Mouse (Mus musculus) kidney, adult 8-10 months (tissue): ENCODE results near the gene Foxn3.

ENCODE experiments used
- DNase-seq, 2 experiments: peaks; one replicate each; pipeline ENCODE4 v3.0.0; 2022

The Foxn3 gene

DNA sequence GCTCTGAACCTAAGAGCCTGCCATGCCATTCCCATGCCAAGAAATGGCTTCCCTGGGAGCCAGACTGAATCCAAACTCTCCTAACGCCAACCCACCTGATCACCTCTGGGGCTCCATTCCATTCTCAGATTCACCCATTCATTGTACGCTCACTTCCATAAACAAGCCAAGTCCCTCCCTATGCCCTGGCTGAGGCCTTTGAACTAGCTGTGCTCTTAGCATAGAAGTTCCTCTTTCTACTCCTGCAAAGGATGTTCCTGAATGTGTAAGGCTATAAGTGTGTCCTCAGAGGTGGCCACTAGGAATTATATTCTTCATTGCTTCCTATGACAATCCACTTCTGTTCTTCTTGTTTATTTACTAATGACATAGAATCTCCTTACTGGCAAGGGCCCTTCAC, 40.5 kb downstream of the Foxn3 start:
- no peak for DNase-seq

GRCm38 (mm10) chr12:99519862-99520261, 43.5 kb downstream of the Foxn3 start:
- no peak for DNase-seq

- DNase-seq = no peak
Measured at GRCm38 (mm10) chr12:99519191-99519614, 44.2 kb downstream of the Foxn3 start.

DNA sequence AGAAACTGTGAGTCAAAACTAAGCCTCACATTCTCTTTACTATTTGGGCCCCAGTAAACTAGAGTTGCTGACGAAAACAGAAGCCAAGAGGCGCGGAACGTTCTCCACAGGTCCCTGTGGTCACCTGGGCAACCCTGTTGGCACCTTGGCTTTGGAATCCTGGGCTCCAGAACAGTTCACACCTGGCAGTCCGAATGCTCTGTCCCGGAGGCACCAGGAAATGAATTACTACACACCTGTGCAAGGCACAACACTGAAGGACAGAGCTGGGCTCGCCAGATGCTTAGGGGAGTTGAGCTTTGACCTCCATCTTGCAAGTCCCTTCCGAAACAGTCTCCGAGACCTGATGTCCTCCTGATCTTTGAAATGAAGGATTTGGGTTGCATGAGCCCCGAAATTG, 44.7 kb downstream of the Foxn3 start:
- DNase-seq = no peak

- DNase-seq = no peak
Measured at GRCm38 (mm10) chr12:99518126-99518525, 45.3 kb downstream of the Foxn3 start.

GRCm38 (mm10) chr12:99517296-99517695, 46.1 kb downstream of the Foxn3 start:
- DNase-seq = no peak

- DNase-seq = no peak
Measured at GRCm38 (mm10) chr12:99515481-99515880, 47.9 kb downstream of the Foxn3 start.

DNA sequence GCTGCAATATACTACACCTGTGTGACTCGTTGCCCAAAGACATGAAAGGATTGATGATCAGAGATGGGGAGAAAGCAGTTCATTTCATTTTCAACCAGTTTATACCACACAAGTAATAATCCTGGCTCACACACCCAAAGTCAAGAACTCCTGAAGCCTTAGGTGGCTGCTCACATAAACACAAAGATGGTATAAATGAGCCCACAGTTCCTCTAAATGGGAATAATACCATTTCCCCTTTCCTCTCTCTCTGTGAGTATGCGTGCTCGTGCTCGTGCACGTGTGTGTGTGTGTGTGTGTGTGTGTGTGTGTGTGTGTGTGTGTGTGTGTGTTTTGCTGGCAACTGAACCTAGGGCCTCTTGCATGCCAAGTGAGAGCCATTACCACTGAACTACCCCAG, 51.7 kb downstream of the Foxn3 start:
- DNase-seq = no peak

GRCm38 (mm10) chr12:99510759-99511158, 52.6 kb downstream of the Foxn3 start:
- no peak for DNase-seq

DNA sequence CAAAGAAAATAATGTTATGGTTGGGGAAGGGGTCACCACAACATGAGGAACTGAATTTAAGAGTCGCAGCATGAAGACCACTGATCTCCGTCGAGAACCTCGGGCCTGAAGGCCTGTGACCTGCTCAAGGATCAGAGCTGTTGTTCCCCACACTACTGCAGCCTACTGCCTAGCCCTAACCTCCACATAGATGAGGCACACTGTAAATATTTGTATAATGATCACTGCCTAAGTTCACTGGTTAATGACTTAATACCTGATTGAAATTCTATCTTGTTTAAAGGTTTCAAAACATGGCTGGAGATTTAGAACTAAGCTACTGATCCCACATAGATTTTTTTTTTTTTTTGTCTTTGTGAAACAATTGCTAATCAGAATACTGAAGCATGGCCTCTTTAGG, 61.2 kb downstream of the Foxn3 start:
- DNase-seq = no peak

DNA sequence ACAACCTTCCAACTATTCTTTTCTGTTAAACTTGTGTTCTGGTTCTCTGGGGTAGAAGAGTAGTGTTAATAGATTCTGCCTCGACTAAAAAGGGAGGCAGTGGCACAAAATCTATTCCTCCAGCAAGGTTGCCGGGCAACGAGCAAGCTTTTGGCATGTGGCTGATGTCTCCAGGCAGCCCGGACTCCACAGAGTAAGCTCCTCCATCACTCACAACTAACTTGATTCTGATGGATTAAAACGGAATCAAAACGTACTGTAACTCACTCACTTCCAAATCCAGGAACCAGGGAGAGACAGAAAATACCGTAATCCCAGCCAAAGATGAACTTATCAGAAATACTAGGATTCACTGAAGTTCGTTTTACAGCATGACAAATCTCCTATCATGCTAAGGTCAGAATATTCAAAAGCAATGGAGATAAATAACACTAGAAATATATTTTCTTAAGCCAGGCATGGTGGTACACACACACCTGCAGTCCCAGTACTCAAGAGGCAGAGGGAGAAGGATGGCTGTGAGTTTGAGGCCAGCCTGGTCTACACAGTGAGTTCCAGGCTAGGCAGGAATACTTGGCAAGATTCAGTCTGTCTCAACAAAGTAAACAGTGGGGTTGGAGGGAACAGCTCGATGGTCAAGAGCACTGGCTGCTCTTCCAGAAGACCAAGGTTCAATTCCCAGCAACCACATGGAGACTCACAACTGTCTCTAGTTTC, 64.2 kb downstream of the Foxn3 start:
- DNase-seq = no peak

DNA sequence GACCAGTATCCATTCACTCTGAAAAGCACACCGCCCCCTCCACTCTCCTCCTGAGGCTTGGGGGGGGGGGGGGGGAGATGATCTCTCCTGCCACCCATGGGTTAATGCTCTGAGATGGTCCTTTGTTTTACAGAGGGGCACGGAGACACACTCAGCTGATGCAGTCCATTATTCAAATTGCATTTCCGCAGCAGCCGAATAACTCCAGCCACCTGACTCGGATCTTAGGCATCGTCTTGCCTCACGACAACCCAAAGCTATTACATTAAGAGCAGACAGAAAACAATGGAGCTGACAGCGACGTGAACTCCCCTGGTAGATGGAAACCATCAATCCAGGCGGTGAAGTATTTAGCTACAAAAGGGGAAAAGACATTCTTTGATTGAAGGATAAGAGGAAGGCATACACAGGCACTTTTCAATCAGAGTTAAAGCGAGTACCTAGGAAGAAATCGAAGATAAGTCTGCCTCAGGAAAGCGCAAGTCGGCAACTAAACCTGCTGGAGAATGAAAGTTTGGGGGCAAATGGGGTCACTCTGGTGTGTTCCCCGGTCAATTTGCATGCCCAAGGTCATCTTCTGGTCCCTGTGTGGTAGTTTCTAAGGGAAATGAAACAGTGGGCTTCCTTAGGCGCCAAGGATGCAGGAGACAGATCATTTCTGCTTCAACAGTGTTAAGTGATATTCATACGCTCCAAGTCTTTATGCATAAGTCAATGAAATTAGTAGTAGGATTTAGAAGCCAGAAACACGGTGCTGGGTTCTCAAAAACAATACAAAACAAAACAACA, 65.0 kb downstream of the Foxn3 start:
- no peak for DNase-seq

DNA sequence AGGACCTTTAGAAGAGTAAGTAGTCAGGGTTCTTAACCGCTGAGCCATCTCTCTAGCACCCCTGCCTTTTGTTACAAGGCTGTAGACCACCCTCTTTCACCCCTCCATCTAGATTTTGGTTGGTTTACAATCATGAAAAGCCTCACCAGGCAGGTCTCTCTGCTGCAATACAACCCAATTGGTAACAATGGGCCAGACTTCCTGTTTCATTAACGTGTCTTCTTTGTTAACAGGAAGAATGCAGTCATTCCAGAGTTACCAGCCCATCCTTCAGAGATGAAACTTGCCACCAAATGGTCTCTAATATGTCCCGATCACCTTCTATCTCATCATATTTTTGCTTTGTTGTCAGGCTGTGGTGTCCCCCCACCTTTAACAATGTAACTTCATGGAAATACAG, 66.4 kb downstream of the Foxn3 start:
- no peak for DNase-seq

- no peak for DNase-seq
Measured at GRCm38 (mm10) chr12:99490216-99490615, 73.2 kb downstream of the Foxn3 start.

GRCm38 (mm10) chr12:99489001-99489592, 74.3 kb downstream of the Foxn3 start:
- DNase-seq = no peak

- DNase-seq = no peak
Measured at GRCm38 (mm10) chr12:99480372-99480771, 83.0 kb downstream of the Foxn3 start.

DNA sequence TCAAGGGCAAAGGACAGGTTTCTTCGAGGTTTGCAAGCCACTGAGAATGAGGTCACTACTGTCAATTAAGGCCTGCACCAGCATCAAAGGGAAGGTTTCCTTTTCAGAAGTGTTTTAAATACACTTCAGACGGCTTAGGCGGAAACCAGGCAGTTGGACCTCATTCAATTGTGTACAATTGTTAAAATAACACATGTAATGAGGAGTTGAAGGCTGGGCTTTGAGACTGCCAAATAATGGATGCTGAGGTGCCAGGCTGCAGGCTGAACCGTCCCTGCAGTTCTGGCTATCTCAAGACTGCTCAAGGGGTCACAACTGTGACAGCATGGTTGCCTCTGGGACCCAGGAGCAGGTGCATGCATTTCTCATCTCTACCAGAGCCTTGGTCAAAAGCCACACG, 89.2 kb downstream of the Foxn3 start:
- DNase-seq = no peak

DNA sequence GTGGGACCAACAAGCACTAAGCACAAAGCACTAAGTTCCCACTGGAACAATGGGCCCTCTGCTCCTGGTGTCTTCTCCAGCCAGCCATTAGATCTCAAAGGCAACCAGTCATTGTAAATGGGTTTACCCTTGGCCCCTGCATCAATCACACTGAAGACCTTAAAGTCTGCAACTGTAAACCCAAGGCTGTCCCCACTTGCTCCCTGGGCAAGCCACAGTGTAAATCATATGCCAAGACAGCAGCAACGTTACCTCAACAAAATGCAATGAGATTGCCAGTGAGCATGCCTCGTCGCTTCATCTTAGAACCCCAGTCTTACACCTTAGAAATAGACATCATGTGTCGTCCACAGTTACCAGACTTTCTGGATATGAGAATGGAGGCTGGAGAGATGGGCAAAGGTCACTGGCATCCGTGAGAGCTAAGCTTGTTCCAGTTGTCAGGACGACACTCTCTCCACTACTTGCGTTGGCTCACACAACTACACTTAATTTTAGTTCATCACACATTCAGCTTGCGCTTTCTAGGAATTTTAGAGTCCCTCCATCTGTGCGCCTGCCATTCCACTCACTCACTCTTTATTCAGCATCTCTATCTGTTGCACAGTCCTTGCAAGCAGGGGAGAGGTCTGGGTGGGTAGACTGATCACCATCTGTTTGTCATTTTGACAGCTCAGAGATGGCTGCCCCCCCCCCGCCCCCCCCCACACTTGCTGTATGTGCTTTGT, 89.8 kb downstream of the Foxn3 start:
- DNase-seq = no peak

DNA sequence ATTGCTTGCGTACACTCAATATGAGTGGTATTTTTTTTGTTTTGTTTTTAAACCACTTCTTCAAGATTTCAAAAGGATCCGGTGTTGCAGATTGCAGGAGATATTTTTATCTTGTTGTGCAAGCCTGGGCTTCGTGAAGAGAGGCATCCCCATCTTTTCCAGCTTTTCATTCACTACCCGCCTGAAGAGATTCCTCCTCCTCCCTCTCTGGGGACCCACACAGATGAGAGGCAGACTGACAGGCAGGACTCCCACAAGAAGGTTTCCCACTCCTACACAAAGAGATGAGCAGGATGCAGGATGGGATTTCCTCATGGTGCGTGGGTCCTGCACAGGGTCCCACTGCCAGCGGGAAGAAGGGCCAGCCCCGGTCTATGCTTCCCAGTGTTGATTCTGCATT, 92.0 kb downstream of the Foxn3 start:
- no peak for DNase-seq

GRCm38 (mm10) chr12:99467884-99468311, 95.5 kb downstream of the Foxn3 start:
- DNase-seq = peak in 1 of 2 experiments; percentile 2

DNA sequence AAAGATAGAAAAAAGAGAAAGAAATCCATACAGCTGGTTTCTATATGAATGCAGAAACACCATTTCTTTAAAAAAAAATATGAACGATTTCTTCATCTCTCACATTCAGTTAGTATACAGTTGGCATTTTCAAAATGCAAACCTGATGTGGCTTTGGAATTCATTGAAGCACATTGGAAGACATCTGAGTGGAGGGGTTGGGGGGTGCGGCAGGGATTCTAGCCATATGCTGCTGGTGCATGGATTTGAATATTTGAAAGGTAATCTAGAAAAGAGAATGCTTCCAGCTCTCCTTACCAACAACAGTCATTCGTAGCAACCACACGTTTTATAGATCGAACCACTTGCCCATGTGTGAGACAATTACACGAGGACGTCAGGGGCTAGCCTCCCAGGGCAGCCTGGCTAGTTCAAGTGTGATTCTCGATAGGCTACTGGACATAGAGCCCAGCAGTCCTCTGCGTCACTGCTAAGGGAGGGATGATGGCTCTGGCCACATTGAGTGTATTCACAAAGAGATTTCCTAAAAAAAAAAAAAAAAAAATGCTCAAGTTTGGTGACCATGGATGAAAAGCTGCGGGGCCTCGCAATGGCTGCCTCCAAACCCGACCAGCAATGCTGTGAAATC, 96.0 kb downstream of the Foxn3 start:
- no peak for DNase-seq

DNA sequence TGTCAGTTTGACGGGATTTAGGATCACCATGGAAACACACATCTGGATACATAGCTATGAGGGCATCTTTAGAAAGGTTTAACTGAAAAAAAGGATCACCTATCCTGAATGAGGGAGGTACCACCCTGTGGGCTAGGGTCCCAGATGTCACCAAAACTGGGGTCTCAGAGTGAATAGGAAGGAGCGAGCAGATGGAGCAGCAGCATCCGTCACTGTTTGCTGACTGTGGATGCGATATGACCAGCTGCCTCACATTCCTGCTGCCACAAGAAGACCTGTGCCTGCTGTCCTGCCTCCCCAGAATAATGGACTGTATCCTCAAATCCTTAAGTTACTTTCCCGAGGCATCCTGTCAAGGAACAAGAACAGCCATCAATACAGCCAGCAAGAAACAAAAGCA, 97.0 kb downstream of the Foxn3 start:
- DNase-seq = no peak

GRCm38 (mm10) chr12:99464291-99464690, 99.1 kb downstream of the Foxn3 start:
- DNase-seq = no peak
